Mouse (Mus musculus) spleen, postnatal 14 days (tissue): ENCODE measurements around the gene Vsig8.

Source experiments
- DNase-seq, 2 experiments: peaks; one replicate each; pipeline ENCODE4 v3.0.0; 2021 to 2022; ENCODE audit warnings: low spot score in 2 of 2

Vsig8 gene

DNA sequence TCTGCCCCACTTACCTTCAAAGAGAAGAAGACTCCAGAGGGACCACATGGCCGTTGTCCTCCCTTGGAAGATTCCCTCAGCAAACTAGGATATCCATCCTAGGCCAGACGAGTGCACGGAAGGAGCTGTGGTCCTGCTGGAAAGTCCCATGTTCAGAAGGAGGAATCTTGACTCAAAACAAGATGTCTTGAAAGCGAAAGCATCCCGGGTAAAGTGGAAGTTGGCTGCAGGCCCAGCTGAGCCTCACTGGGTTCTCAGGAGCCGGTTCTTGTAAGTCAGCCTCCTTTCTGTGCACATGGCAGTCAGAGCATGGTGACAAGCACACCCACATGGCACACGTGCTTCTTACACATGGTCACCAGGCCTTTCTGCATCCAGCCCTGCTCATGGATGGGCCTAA lies 34.6 kb downstream of the Vsig8 start, which contains the start of gene Slamf8:
TSS of gene Slamf8 (minus strand) at position 184 of the 400 bp plus-strand sequence.
- DNase-seq = no peak

GRCm38 (mm10) chr1:172593321-172593720 lies 37.6 kb downstream of the Vsig8 start:
- DNase-seq = no peak

GRCm38 (mm10) chr1:172593956-172594355 lies 38.2 kb downstream of the Vsig8 start:
- DNase-seq = no peak

- no peak for DNase-seq
Observed at GRCm38 (mm10) chr1:172594495-172594894, 38.8 kb downstream of the Vsig8 start.

DNA sequence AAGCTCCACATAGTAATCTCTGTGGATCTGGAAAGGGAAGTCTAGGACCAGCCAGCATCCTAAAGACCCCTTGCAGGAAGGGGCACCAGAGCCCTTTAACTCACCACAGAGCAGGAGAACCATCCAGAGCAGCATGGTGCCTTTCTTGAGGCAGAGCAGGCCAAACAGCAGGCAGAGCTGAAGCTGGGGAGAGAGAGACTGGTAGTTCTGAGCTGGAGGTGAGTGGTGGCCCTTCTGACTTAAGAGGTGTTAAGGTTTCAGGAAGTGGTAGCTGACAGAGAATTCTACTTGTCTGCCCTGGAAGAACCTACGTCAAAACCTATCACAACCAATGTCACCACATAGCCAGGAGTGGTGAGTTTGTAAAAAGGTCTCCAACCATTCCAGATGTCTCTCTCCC lies 46.6 kb downstream of the Vsig8 start, which contains the start of gene Fcrl6:
TSS of gene Fcrl6 (minus strand) at position 226 of the 400 bp plus-strand sequence.
- no peak for DNase-seq

GRCm38 (mm10) chr1:172611304-172611703 lies 55.6 kb downstream of the Vsig8 start:
- DNase-seq = no peak

DNA sequence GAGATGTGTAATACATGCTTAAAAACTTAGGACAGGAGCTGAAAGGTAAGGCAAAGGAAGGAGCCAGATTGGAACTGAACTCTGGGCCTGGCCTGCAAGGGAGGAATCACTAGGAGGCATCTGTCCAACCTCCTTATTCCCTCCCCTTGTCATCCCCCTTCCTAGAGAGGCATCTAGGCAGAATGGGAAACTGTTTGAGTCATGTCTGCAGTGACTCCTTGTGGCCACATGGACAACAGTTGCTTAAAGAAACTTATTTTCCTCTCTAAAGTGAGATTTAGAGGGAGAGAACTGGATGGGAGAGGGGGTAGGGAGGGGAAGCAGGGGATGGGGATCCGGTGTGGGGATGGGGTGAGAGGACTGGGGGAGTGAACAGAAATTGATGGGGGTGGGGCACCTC lies 57.0 kb downstream of the Vsig8 start:
- DNase-seq = no peak
